Mouse (Mus musculus) heart, embryonic 13.5 days (tissue): ENCODE results near the gene Ergic1. TPM values are rescaled to one million over a fixed set of nuclear protein-coding genes. Genes with fewer than 3 reads are reported as not detected.
A peak's percentile ranks its signal among the peaks of the same experiment; 100 is the strongest.

ENCODE experiments used
- ATAC-seq: fragments of 200-750 bp; cut with Nextera tagmentation; 2 replicates; pipeline ENCODE4 v1.8.0; 2017; ENCODE audit warnings: moderate TSS enrichment; ENCODE audit not compliant: insufficient number of reproducible peaks, low FRiP score, low TSS enrichment; ENCODE audit errors: extremely low read depth
- H3K27ac ChIP-seq: fragments of 300-500 bp; sonication (generic); replicated peaks from 2 replicates; pipeline ENCODE4 v1.5.1; 2015; ENCODE audit warnings: moderate library complexity, mild to moderate bottlenecking, inconsistent platforms
- H3K27me3 ChIP-seq: fragments of 300-500 bp; sonication (generic); replicated peaks from 2 replicates; pipeline ENCODE4 v1.6.1; 2015; ENCODE audit warnings: mild to moderate bottlenecking, inconsistent platforms
- H3K36me3 ChIP-seq: fragments of 300-500 bp; sonication (generic); 2 replicates; pipeline ENCODE4 v1.6.1; 2015; ENCODE audit warnings: mild to moderate bottlenecking, inconsistent platforms
- H3K4me1 ChIP-seq: fragments of 300-500 bp; sonication (generic); 2 replicates; pipeline ENCODE4 v1.6.1; 2015; ENCODE audit warnings: inconsistent platforms
- H3K4me2 ChIP-seq: fragments of 300-500 bp; sonication (generic); 2 replicates; pipeline ENCODE4 v1.6.1; 2015; ENCODE audit warnings: inconsistent platforms, mild to moderate bottlenecking, moderate library complexity
- H3K4me3 ChIP-seq: fragments of 300-500 bp; sonication (generic); 2 replicates; pipeline ENCODE4 v1.5.1; 2015; ENCODE audit warnings: moderate library complexity, mild to moderate bottlenecking, inconsistent platforms
- H3K9ac ChIP-seq: fragments of 300-500 bp; sonication (generic); 2 replicates; pipeline ENCODE4 v1.6.1; 2015; ENCODE audit warnings: inconsistent platforms, mild to moderate bottlenecking, moderate library complexity
- H3K9me3 ChIP-seq: fragments of 300-500 bp; sonication (generic); 2 replicates; pipeline ENCODE4 v1.6.1; 2016; ENCODE audit warnings: inconsistent platforms
- WGBS: fragments of 180-500 bp; shearing (Covaris S2); methylation state at CpG from one replicate; pipeline ENCODE4 v1.1.7; 2015; ENCODE audit warnings: mixed read lengths; 5-methylcytosine and 5-hydroxymethylcytosine counted together
- polyA plus RNA-seq: library from polyadenylated mRNA; unstranded; fragments of >200 nt; fragmentation: Nextera tagmentation; extraction: Ambion mirVana; gene quantifications from 2 replicates; pipeline ENCODE4 v1.2.1, GENCODE M21; 2015

Gene Ergic1
- polyA plus RNA-seq, 1 experiment from 2014 or later, result 103 TPM

DNA sequence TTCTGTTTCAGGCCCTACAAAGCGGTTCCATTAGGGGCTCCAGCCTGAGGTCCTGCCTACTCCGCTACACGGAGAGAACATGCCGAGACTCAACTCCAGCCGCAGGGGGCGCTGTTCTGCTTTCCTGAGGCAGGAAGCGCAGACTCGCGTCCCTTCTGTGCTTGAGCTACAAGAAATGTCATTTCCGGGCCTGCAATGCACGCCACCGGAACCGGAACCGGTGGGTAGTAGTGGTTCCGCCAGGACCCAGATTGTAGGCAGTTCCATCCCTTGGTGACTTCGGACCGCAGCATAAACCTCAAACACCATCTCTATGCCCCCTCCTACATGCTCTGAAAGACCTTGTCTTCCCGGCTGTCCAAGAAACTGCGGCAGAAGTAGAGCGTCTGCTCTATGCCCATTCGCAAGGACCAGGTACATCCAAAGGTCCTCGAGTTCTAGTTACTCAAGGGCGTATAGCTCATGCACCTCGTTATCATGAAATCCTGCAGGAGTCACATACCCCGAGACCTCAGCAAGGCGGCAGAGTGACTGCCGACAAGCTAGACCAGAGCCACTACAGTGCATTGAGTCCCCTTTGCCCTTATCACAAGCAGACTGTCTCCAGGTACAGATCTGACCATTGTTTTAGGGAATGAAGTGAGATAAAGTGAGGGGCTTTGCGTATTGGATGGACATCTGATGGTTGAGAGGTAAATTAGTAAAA is 101.8 kb downstream of the Ergic1 start, which contains the start of gene Atp6v0e:
Atp6v0e (plus strand) TSS at position 254 of the 706 bp plus-strand sequence.
- H3K4me3 ChIP-seq, result peak within 1 kb of the TSS; percentile 75
- ATAC-seq, result peak; percentile 80; the same call in 1 of the 2 replicates
- peak within 1 kb of the TSS; percentile 85 for H3K9ac ChIP-seq
- peaks cover 40% of the 10 kb centered on the region for H3K4me1 ChIP-seq
- WGBS, result 1% methylated on average over 28 of the region's 28 CpGs
- peaks cover under 1% of the 10 kb centered on the region; the same call in 1 of the 2 replicates for H3K36me3 ChIP-seq
- peaks cover 3% of the 10 kb centered on the region; the same call in 1 of the 2 replicates for H3K27me3 ChIP-seq
- no peaks in the 10 kb centered on the region for H3K9me3 ChIP-seq
- H3K4me2 ChIP-seq, result peak within 1 kb of the TSS; percentile 96
- peak within 1 kb of the TSS; percentile 62 for H3K27ac ChIP-seq

- Histone ChIP-seq H3K4me2 (no peak overlapping the region), H3K4me3 (no peak overlapping the region), H3K27me3 (peaks cover 3% of the 10 kb centered on the region; the same call in 1 of the 2 replicates), H3K36me3 (no peaks in the 10 kb centered on the region), H3K9me3 (no peaks in the 10 kb centered on the region), H3K9ac (no peak overlapping the region), H3K27ac (no peak overlapping the region), H3K4me1 (peaks cover 18% of the 10 kb centered on the region)
- WGBS, result 75% methylated on average over 4 of the region's 4 CpGs
- no peak for ATAC-seq
Measured at GRCm38 (mm10) chr17:26665600-26665999, 104.3 kb downstream of the Ergic1 start.

DNA sequence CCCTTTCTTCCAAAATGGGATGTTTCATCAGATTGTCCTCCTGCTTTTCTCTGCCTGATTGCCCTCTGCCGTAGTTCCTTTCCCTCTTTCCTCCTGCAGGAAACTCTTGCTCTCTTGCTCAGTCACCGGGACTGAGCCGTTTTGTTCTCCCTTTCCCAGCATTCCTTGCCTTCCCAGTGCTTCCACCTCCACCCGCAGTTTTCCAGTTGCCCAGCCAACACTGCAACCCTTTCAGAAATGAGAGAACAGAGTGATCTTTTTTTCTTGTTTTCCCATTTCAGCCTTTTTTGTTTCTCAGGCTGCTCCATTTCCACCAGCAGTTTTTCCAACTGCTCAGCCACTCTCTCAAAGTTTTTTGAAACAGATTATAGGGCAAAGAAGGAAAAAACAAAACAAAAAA is 110.0 kb downstream of the Ergic1 start:
- Histone ChIP-seq H3K36me3 (no peaks in the 10 kb centered on the region), H3K27me3 (no peaks in the 10 kb centered on the region; the same call in 1 of the 2 replicates), H3K9me3 (no peaks in the 10 kb centered on the region), H3K9ac (no peak overlapping the region), H3K4me3 (no peak overlapping the region), H3K27ac (no peak overlapping the region), H3K4me1 (peaks cover 9% of the 10 kb centered on the region; the same call in 1 of the 2 replicates), H3K4me2 (no peak overlapping the region)
- ATAC-seq, result no peak
- 51% methylated on average over 4 of the region's 4 CpGs for WGBS

DNA sequence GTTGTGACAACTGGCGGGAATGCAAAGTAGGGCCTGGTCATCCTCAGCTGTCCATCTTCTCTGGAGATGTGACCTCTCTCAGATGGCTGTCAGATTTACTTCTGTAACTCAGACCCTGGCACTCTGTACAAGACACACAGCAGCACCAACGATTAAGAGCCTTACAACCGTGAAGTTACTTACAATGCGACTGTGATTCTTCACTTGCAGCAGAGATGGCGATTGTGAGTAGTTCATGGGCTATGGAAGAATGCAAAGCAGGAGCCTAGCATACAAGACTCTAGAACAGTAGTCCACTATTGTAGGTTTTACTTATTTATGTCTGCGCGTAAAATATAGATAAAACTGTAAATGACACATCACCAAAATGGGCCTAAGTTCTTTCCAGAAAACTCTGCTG is 114.6 kb downstream of the Ergic1 start:
- peak overlapping the region; percentile 93 for H3K4me3 ChIP-seq
- no peak for ATAC-seq
- H3K9ac ChIP-seq, result peak overlapping the region; percentile 89; the same call in 1 of the 2 replicates
- peak overlapping the region; percentile 97 for H3K27ac ChIP-seq
- H3K27me3 ChIP-seq, result no peaks in the 10 kb centered on the region; the same call in 1 of the 2 replicates
- H3K36me3 ChIP-seq, result peaks cover 10% of the 10 kb centered on the region
- WGBS, result 23% methylated on average over 7 of the region's 7 CpGs
- peaks cover 34% of the 10 kb centered on the region for H3K4me1 ChIP-seq
- H3K4me2 ChIP-seq, result peak overlapping the region; percentile 82
- H3K9me3 ChIP-seq, result no peaks in the 10 kb centered on the region

GRCm38 (mm10) chr17:26676252-26676615 is 114.9 kb downstream of the Ergic1 start:
- Histone ChIP-seq H3K4me2 (peak overlapping the region; percentile 82), H3K4me1 (peaks cover 34% of the 10 kb centered on the region), H3K36me3 (peaks cover 14% of the 10 kb centered on the region), H3K9me3 (no peaks in the 10 kb centered on the region), H3K27ac (peak overlapping the region; percentile 97), H3K4me3 (peak overlapping the region; percentile 93), H3K9ac (peak overlapping the region; percentile 89), H3K27me3 (no peaks in the 10 kb centered on the region; the same call in 1 of the 2 replicates)
- WGBS, result under 1% methylated on average over 30 of the region's 30 CpGs
- ATAC-seq, result peak; percentile 91

DNA sequence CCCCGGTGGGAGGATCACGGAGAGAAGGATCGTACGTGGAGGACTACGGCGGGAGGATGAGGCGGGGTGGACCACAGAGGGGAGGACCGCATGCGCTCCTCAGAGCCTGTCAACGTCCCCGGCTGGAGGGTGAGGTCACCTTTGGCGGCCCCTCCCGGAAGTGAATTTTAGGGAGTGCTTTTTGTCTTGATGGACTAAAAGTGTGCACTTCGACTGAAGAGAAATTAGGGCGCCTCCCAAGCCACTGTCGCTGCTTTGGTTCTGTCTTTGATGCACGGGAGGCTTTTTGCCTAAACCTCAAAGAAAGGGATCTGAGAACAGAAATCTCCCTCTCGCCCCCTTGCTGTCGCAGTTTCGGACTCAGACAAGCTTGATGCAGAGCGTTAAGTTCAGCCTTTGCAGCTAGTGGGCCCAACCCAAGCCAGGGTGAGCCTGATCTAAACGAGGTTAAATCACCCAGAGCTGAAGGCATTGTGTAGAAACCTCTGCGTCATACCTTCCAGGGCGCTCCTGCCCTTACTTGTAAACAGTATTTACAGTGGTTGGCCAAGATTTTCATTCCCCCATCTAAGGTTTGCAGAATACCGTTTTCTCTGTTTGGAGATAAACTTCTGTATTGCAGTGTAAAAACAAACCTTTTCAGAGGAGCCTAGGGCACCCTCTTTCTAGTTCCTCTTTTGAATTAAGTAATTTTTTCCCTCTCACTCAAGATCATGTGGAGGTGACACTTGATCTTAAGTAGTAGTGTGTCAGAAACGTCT is 115.5 kb downstream of the Ergic1 start:
- 2% methylated on average over 26 of the region's 26 CpGs for WGBS
- no peaks in the 10 kb centered on the region; the same call in 1 of the 2 replicates for H3K27me3 ChIP-seq

GRCm38 (mm10) chr17:26677711-26678637 is 116.7 kb downstream of the Ergic1 start:
- Histone ChIP-seq H3K36me3 (peaks cover 26% of the 10 kb centered on the region), H3K4me3 (peak overlapping the region; percentile 93), H3K9me3 (peaks cover 3% of the 10 kb centered on the region; the same call in 1 of the 2 replicates), H3K4me1 (peaks cover 33% of the 10 kb centered on the region), H3K27ac (peak overlapping the region; percentile 53; the same call in 1 of the 2 replicates), H3K4me2 (peak overlapping the region; percentile 82), H3K9ac (peak overlapping the region; percentile 60), H3K27me3 (no peaks in the 10 kb centered on the region; the same call in 1 of the 2 replicates)
- no peak for ATAC-seq
- 68% methylated on average over 7 of the region's 7 CpGs for WGBS

More for the DNA sequence above, 115.5 kb downstream of the Ergic1 start:
- H3K4me1 ChIP-seq, result peaks cover 34% of the 10 kb centered on the region
- H3K4me2 ChIP-seq, result peak overlapping the region; percentile 82
- H3K4me3 ChIP-seq, result peak overlapping the region; percentile 93
- peak overlapping the region; percentile 89 for H3K9ac ChIP-seq
- H3K36me3 ChIP-seq, result peaks cover 19% of the 10 kb centered on the region
- H3K9me3 ChIP-seq, result peaks cover 3% of the 10 kb centered on the region; the same call in 1 of the 2 replicates
- ATAC-seq, result peak; percentile 77
- H3K27ac ChIP-seq, result peak overlapping the region; percentile 97

DNA sequence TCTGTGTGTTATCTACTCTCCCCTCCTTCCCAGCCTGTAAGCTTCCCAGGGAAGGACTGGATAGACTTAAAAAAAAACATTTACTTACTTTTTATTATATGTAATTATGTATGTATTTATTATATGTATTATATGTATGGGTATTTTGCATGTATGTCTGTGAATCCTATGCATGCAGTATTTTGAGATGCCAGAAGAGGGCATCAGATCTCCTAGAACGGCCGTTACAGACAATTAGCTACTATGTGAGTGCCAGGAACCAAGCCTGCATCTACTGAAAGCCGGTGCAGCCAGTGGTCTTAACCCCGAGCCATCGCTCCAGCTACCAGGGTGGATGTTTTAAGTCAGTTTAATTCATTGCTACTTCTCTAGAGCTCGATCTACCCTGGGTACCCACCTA is 120.0 kb downstream of the Ergic1 start:
- Histone ChIP-seq H3K27ac (no peak overlapping the region), H3K27me3 (no peaks in the 10 kb centered on the region), H3K9ac (no peak overlapping the region), H3K4me3 (no peak overlapping the region), H3K4me2 (no peak overlapping the region), H3K36me3 (peaks cover 53% of the 10 kb centered on the region), H3K9me3 (peaks cover 3% of the 10 kb centered on the region; the same call in 1 of the 2 replicates), H3K4me1 (peaks cover 26% of the 10 kb centered on the region)
- ATAC-seq, result no peak
- 85% methylated on average over 6 of the region's 6 CpGs for WGBS

- Histone ChIP-seq H3K36me3 (peaks cover 37% of the 10 kb centered on the region), H3K27me3 (no peaks in the 10 kb centered on the region), H3K27ac (0 out of 2 replicates have a peak overlapping the region, but pooled peaks have one; percentile 5), H3K9ac (peak overlapping the region; percentile 48), H3K4me2 (no peak overlapping the region), H3K4me3 (no peak overlapping the region), H3K4me1 (peaks cover 36% of the 10 kb centered on the region), H3K9me3 (peaks cover 1% of the 10 kb centered on the region; the same call in 1 of the 2 replicates)
- no peak for ATAC-seq
- 82% methylated on average over 17 of the region's 17 CpGs for WGBS
Measured at GRCm38 (mm10) chr17:26686334-26687000, 125.2 kb downstream of the Ergic1 start.
